Mouse (Mus musculus) thymus, postnatal 36 days (tissue): Measurements from ENCODE around the gene Oas3.

Experiments
- DNase-seq, 2 experiments: peaks; one replicate each; pipeline ENCODE4 v3.0.0; 2022; ENCODE audit warnings: mixed read lengths in 2 of 2

Oas3 gene

DNA sequence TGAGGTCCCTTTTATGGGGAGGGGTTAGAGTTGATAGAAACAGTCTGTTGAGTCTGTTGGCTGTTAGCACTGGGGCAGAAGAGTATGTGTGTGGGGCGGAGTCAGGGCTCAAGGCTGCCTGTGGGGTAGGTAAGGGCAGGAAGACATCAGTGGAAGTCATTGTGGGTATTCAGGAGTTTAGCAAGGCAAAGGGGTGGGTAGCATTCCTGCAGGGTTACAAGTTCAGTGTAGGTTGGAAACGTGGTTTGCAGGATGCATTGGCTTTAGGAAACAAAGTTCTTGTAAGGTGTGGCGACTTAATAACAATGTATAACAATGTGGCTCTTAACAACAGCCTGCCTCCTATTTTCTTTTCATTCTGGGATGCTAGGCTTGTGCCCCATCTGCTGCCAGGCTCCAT is 26.3 kb downstream of the Oas3 start:
- no peak for DNase-seq

DNA sequence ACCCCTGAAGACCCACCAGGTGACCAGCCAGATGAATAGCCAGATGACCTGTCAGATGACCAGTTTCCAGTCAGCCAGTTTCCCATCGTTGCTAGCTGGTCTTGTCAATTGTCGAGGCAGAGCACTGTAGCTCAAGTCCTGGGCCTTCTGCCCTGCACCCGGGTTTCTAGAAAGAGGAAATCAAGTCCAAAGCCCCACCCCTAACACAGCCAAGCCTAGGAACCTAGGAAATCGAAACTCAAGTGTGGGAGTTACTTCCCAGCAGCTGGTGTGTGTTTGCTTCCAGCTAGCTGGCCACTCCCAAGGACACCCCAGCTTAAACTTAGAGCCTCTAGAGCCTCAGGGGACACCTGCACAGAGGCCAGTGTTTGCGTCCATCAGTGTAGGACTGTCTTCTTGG is 27.8 kb downstream of the Oas3 start, which contains the start of gene Oas2:
TSS of gene Oas2 (minus strand) at position 166 of the 400 bp plus-strand sequence.
- no peak for DNase-seq

- peak in 1 of 2 experiments; percentile 19 for DNase-seq
These were observed 31.0 kb downstream of the Oas3 start for GRCm38 (mm10) chr5:120746451-120746850.

DNA sequence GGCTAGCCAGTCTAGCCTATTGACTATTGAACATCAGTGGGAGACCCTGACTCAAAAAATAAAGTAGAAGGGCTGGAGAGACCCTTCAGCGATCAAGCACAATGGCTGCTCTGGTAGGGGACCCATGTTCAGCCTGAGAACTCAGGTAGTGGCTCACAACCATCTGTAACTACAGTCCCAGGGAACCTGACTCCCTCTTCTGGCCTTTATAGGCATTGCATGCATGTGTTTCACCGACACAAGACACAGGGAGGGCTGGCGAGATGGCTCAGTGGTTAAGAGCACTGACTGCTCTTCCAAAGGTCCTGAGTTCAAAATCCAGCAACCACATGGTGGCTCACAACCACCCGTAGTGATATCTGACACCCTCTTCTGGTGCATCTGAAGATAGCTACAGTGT is 35.3 kb downstream of the Oas3 start:
- DNase-seq: peak; percentile 48 to 50

GRCm38 (mm10) chr5:120734380-120734990 is 43.0 kb downstream of the Oas3 start:
- no peak for DNase-seq

DNA sequence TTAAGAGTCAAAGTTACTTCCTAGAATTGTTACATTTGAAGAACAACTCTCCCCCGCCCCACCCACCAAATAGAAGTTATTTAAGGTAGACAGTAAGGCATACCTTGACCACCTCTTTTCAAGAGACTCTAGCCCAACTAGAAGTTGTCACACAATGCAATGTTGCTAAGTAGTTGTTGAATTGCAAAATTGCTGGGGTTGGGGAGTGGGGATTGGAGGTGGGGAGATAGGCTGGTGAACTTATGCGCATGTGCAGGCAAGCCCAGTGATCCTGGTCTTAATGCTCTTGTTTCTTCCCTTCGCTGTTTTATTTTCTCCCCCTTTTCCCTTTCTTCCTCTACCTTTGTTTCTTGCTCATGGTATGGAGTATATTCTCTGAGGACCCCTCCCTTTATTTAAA is 43.8 kb downstream of the Oas3 start:
- no peak for DNase-seq

- no peak for DNase-seq
These were observed 44.7 kb downstream of the Oas3 start for GRCm38 (mm10) chr5:120732740-120733139.

DNA sequence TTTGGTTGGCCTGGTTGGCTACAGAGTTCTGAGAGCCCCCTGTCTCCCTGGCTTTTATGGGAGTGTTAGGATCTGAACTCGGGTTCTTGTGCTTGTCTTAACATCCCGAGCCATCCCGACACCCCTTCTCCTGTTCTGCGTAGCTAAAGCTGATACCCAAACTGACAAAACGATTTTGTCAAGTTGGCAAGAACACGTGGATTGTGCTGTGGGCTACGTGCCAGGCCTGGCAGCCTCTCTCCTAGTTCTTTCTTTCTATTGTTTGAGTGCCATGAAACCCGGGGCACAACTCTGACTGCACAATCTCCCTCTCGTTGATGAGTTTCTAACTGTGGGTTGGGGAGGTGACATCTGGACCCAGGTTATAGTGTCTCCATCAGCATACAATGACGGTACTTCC is 48.1 kb downstream of the Oas3 start:
- DNase-seq: no peak

GRCm38 (mm10) chr5:120725811-120726455 is 51.5 kb downstream of the Oas3 start:
- DNase-seq: no peak

DNA sequence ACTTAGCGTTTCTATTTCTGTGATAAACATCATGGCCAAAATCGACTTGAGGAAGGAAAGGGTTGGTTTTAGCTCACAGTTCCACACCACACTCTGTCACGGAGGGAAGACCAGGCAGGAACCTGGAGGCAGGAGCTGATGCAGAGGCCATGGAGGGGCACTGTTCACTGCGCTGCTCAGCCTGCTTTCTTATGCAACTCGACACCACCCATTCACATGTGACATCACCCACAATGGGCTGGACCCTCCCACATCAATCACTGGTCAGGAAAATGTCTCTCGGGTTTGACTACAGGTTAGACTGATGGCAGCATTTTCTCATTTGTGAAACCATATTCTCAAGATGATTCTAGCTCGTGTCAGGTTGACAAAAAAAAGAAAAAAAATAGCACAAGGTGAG is 56.5 kb downstream of the Oas3 start:
- DNase-seq: no peak

- DNase-seq: no peak
These were observed 58.7 kb downstream of the Oas3 start for GRCm38 (mm10) chr5:120718600-120719378.

- DNase-seq: no peak
These were observed 60.3 kb downstream of the Oas3 start for GRCm38 (mm10) chr5:120717136-120717535.

DNA sequence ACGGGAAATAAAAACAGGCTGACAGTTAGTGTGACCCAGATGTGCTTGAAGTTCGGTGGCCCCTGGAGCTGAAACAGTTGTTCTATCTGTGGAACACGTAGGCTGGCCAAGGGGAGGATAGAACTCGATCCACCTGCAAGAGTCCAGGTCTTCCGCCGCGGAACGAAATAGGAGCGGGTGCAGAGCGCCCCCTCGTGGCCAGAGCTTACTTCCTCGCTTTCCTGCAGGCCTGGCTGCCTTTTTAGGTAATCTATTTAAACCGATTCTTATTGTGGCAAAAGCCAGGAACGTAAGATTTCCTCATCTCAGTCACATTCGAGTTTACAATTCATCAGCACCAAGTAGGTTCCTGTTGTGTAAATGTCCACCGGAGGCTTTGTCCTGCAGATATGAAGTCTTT is 63.1 kb downstream of the Oas3 start:
- peak; percentile 79 to 82 for DNase-seq

- DNase-seq: no peak
These were observed 64.7 kb downstream of the Oas3 start for GRCm38 (mm10) chr5:120712721-120713120.

DNA sequence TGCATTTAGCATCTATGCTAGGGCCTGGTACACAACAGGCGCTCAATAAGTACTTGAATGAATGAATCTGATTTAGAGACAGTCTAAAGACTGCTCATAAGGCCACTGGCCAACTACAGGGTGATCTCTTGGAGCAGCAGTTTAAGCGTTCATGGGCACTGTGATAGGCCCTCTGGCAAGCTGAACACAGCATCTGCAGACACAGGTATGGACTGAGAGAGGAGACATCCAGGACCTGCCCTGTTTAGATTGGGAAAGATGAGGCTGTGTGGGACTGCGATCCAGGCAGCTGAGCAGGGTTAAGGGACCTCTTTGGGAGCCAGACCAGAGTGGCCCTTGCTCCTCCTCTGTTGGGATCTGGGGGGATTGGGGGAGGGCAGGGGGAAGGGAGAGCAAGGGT is 65.6 kb downstream of the Oas3 start, which contains the start of gene Dtx1:
TSS of gene Dtx1 (minus strand) at position 101 of the 400 bp plus-strand sequence.
- DNase-seq: no peak

DNA sequence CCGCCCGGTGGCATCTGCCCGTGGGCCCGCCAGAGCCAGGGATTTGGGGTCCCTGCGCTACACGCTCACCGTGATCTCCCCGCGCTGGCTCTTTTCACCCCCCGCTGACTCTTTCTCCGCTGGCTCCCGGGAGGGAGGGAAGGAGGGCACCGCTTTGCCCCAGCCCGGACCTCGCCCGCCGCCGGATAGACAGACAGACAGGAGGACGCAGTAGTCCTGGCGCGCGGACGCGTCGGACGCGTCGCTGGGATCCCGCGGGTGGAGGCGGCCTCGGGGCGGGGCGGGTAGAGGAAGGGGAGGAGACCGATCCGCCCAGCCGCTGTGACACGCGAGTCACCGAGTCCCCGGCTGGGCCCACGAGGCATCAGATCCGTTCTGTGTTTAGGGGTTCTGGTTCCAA is 66.0 kb downstream of the Oas3 start:
- peak; percentile 72 to 74 for DNase-seq

DNA sequence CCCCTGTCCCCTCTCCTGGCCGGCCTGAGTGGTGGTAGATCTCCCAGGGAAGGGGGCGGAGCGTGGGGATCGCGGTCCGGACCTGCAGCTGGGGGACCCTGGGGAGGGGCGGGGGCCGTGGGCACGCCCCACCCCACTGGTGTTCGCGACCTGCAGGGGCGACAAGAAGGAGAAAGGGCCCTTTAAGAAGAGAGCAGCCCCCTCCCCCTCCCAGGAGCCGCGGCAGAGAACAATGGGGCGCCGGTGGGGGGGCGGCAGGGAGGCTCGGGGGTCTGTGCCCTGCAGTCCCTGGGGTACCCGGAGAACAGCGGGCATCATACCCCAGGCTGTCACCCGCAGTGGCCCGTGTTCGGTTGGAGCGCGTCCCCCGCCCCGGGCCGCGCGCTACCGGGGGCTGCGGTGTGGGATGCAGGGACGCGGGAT is 66.6 kb downstream of the Oas3 start:
- peak in 1 of 2 experiments; percentile 52 for DNase-seq

DNA sequence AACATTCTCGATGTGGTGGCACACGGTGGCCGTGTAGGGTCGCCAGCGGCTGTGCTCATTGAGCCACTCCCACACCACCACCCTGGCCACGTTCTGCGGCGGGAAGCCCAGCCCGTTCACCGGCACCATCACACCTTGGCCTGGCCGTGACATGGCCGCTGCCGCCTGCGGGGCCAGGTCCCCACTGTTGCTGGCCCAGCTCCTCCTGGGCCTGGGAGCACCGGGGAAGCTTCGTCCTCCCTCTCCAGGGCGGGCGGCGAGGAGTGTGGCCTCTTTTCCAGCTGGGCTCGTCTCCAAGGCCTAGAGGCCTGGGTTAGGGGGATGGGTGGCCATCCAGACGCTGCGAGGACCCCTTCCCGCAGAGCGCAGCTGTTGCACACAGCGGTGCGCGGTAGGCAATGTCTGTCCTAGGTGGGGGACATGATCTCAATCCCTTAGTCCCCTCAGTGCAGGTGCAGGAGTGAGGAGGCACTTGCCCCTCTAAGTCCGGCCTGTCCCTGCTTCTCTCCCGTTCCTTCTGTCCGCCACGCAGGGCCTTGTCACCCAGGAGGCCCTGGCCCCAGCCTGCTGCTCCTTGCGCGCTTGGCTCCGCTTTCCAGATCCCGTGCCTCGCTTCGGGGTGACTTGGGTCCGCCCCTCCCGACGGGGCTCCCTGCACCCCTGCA is 67.2 kb downstream of the Oas3 start:
- no peak for DNase-seq

GRCm38 (mm10) chr5:120706976-120707375 is 70.5 kb downstream of the Oas3 start:
- DNase-seq: no peak

GRCm38 (mm10) chr5:120706541-120706940 is 70.9 kb downstream of the Oas3 start:
- DNase-seq: no peak

DNA sequence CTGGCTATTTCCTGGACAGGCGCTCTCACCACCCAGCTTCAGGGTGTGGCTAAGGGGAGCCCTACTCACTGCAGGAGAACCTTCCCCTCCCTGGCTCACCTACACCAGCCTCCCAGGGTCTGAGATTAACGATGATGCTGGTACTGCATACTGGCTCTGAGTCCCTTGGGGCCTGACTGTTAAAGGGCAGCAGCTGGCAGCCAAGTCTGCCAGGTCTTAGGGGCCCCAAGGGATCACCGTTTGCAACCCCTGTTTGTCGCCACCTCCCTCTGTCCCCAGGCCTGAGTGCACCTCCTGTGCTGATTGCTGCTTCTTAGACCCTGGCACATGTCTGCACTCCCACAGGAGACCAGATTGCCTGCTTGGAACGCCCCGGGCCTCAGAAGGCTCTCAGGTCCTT is 73.0 kb downstream of the Oas3 start:
- DNase-seq: no peak

- DNase-seq: no peak
These were observed 73.8 kb downstream of the Oas3 start for GRCm38 (mm10) chr5:120703660-120704059.
